Mouse (Mus musculus) stomach, postnatal 0 days (tissue): ENCODE measurements around the gene Fam234b. TPM values are rescaled to one million over a fixed set of nuclear protein-coding genes. Genes with fewer than 3 reads are reported as not detected.

ENCODE experiments used
- ATAC-seq: fragments of 200-750 bp; cut with Nextera tagmentation; 2 replicates; pipeline ENCODE4 v1.8.0; 2017; ENCODE audit not compliant: low FRiP score, low TSS enrichment
- DNase-seq: peaks from one replicate; pipeline ENCODE4 v3.0.0-alpha.2; 2016; ENCODE audit warnings: low spot score
- H3K27ac ChIP-seq: fragments of 300-500 bp; sonication (generic); replicated peaks from 2 replicates; pipeline ENCODE4 v1.5.1; 2014; ENCODE audit warnings: mild to moderate bottlenecking, control low read depth
- H3K27me3 ChIP-seq: fragments of 300-500 bp; sonication (generic); 2 replicates; pipeline ENCODE4 v1.6.1; 2014; ENCODE audit warnings: low read length; ENCODE audit not compliant: control insufficient read depth, insufficient read depth
- H3K36me3 ChIP-seq: fragments of 300-500 bp; sonication (generic); 2 replicates; pipeline ENCODE4 v1.6.1; 2014; ENCODE audit warnings: low read length, mixed read lengths; ENCODE audit not compliant: control insufficient read depth, insufficient read depth
- H3K4me1 ChIP-seq: fragments of 300-500 bp; sonication (generic); replicated peaks from 2 replicates; pipeline ENCODE4 v1.6.1; 2014; ENCODE audit warnings: antibody characterized with exemption; ENCODE audit not compliant: control insufficient read depth, insufficient read depth
- H3K4me2 ChIP-seq: fragments of 300-500 bp; sonication (generic); replicated peaks from 2 replicates; pipeline ENCODE4 v1.6.1; 2014; ENCODE audit warnings: low read depth, mild to moderate bottlenecking, control low read depth, moderate library complexity
- H3K4me3 ChIP-seq: fragments of 300-500 bp; sonication (generic); 2 replicates; pipeline ENCODE4 v1.5.1; 2014; ENCODE audit warnings: low read depth, low read length, control low read depth
- H3K9ac ChIP-seq: fragments of 300-500 bp; sonication (generic); 2 replicates; pipeline ENCODE4 v1.6.1; 2014; ENCODE audit warnings: mild to moderate bottlenecking, low read length, control low read depth, mixed read lengths
- H3K9me3 ChIP-seq: fragments of 300-500 bp; sonication (generic); 2 replicates; pipeline ENCODE4 v1.6.1; 2016; ENCODE audit warnings: low read length; ENCODE audit not compliant: control insufficient read depth
- CTCF ChIP-seq: IDR thresholded peaks from 2 replicates; pipeline ENCODE4 v1.5.1; 2016; ENCODE audit warnings: antibody characterized with exemption, low read depth, mild to moderate bottlenecking, moderate library complexity
- EP300 ChIP-seq: optimal IDR thresholded peaks from 2 replicates; pipeline ENCODE3; 2016; ENCODE audit warnings: antibody characterized with exemption
- WGBS: fragments of 180-500 bp; shearing (Covaris S2); extraction: QIAGEN DNeasy Blood & Tissue Kit; methylation state at CpG from one replicate; pipeline ENCODE4 v1.1.7; 2014; 5-methylcytosine and 5-hydroxymethylcytosine counted together
- polyA plus RNA-seq: library from polyadenylated mRNA; unstranded; fragments of >200 nt; fragmentation: Nextera tagmentation; extraction: Ambion mirVana; gene quantifications from 2 replicates; pipeline ENCODE4 v1.2.1, GENCODE M21; 2015

Gene Fam234b
- polyA plus RNA-seq, 1 experiment from 2014 or later = 12.4 TPM

DNA sequence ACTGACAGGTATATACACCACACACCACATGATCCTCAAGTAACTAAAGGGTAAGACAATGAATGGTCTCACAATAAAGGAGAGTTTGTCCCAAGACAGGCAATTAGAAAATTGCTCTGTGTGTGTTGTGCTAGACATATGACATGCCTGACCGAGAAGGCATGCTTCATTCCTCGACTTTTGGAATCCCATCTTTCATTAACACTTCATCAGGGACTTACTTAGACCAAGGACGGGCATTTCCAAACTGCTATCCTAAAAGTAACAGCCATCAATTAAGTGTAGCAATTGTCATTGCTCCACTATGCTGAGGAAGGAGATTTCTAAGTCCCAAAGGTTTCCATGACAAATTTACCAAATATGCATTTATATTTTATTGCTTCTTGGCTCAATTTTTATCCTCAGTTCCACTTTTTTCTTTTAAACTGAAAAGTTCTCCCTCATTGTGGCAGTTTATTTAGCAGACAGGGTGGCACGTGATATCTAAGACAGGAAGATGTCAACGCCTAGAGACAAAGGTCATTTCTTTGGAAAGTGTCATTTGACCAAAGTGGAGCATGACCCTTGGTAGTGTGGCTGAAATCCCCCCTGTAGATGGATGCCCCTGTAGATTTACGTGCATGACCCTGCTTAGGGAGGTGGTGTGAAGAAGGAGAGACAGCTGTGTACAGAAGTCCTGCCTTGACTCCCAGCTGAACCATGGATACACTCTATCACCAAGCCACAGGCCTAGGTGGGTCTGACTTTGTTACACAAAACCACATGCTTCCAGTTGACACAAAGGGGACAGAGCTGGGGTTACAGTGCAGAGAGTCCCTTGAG is 78.9 kb downstream of the Fam234b start:
- Histone ChIP-seq H3K4me1 (no peaks in the 10 kb centered on the region), H3K9ac (no peak overlapping the region), H3K4me2 (no peak overlapping the region), H3K4me3 (no peak overlapping the region), H3K27me3 (no peaks in the 10 kb centered on the region), H3K9me3 (no peaks in the 10 kb centered on the region), H3K27ac (no peak overlapping the region), H3K36me3 (no peaks in the 10 kb centered on the region)
- no peak for DNase-seq
- TF ChIP-seq CTCF (no peak), EP300 (no peak)
- 72% methylated on average over 6 of the region's 6 CpGs for WGBS
- no peak; the same call in 1 of the 2 replicates for ATAC-seq

DNA sequence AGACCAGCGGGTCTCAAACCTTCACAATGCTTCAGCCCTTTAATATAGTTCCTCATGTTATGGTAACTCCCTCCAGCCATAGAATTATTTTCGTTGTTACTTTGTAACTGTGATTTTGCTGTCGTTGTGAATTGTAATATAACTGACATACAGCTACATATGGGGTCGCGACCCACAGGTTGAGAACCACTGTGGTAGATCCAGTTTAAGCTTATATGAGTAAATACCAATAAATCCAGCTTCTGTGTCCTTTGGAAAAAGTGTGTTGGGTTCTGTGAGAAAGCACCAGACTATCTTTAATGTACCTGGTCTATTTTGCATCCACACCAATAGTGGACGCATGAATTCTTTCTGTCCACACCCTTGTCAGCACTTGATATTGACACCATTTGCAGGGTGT is 80.5 kb downstream of the Fam234b start:
- no peaks in the 10 kb centered on the region for H3K4me1 ChIP-seq
- H3K4me2 ChIP-seq = no peak overlapping the region
- WGBS = 84% methylated on average over 6 of the region's 6 CpGs
- no peak for TF ChIP-seq CTCF
- TF ChIP-seq EP300 = no peak
- DNase-seq (no peak), ATAC-seq (no peak)
- no peaks in the 10 kb centered on the region for H3K9me3 ChIP-seq
- no peaks in the 10 kb centered on the region for H3K27me3 ChIP-seq
- H3K4me3 ChIP-seq = no peak overlapping the region
- H3K36me3 ChIP-seq = no peaks in the 10 kb centered on the region
- no peak overlapping the region for H3K27ac ChIP-seq
- H3K9ac ChIP-seq = no peak overlapping the region

DNA sequence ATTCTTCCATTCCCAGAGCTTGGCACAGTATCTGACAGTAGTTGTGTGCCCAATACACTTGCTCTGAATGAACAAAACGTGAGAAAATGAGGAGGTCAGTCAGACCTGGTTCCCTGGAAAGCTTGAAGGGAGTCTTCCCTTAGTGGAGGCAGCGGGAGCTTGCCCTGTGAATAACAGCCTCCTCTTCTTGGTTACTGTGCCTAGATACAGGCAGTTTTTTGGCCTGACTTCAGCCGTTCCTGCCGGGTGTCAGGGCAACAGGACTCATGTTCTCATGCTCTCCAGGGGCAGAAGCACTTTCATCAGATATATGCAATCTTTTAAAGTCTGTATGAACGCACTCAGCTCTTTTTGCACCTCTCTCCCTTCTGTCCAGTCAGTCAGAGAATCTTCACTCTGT is 81.5 kb downstream of the Fam234b start:
- Histone ChIP-seq H3K4me1 (no peaks in the 10 kb centered on the region), H3K9ac (no peak overlapping the region), H3K9me3 (no peaks in the 10 kb centered on the region), H3K27me3 (no peaks in the 10 kb centered on the region), H3K36me3 (no peaks in the 10 kb centered on the region), H3K4me3 (no peak overlapping the region), H3K4me2 (no peak overlapping the region), H3K27ac (no peak overlapping the region)
- ATAC-seq = no peak
- 54% methylated on average over 5 of the region's 5 CpGs for WGBS
- no peak for DNase-seq
- TF ChIP-seq EP300 = no peak
- no peak for TF ChIP-seq CTCF

DNA sequence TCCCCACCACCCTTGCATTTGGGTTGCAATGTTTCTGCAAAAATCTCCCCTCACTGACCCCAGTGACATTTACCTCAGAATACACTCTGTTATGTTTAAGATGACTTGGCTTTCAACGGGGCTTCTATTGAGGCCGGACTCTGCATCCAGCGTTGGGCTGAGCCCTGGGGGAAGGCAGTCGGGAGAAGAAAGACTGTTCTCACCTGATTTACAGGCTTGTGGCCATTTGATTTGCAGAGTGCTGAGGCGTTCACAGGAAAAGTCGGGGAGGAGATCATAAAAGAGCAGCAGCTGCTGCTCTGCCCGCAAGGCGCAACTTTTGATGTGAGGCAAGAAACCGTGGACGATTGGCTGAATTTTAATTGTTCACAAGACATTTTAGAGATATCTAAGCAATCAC is 82.1 kb downstream of the Fam234b start:
- WGBS = 40% methylated on average over 10 of the region's 10 CpGs
- ATAC-seq = no peak
- Histone ChIP-seq H3K9me3 (no peaks in the 10 kb centered on the region), H3K4me3 (no peak overlapping the region), H3K27ac (no peak overlapping the region), H3K4me2 (no peak overlapping the region), H3K4me1 (no peaks in the 10 kb centered on the region), H3K36me3 (no peaks in the 10 kb centered on the region), H3K9ac (no peak overlapping the region), H3K27me3 (no peaks in the 10 kb centered on the region)
- DNase-seq = no peak
- TF ChIP-seq EP300 (no peak), CTCF (no peak)

DNA sequence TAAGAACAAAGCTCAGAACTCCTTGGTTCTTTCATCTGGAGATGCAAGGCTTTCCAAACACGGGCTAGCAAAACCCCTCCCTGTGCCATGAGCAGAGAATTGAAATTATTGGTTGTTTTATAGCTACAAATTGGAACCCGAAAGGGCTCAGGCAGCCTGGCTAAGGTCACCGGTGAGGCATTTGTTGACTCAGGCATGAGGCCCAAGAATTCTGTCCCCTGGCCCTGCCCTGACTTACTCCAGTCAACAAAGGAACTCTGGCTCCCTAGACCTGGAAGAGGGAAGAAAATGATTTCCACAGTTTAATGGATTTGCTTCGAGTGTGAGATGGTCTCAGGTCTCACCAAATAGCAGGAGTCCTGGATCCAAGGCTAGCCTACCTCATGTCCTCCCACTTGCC is 94.6 kb downstream of the Fam234b start:
- Histone ChIP-seq H3K4me1 (peaks cover 4% of the 10 kb centered on the region), H3K36me3 (no peaks in the 10 kb centered on the region), H3K9me3 (no peaks in the 10 kb centered on the region), H3K9ac (no peak overlapping the region), H3K4me2 (no peak overlapping the region), H3K27me3 (no peaks in the 10 kb centered on the region), H3K4me3 (no peak overlapping the region), H3K27ac (no peak overlapping the region)
- 36% methylated on average over 4 of the region's 4 CpGs for WGBS
- ATAC-seq (peak; percentile 77), DNase-seq (peak; percentile 75)
- TF ChIP-seq CTCF = no peak

DNA sequence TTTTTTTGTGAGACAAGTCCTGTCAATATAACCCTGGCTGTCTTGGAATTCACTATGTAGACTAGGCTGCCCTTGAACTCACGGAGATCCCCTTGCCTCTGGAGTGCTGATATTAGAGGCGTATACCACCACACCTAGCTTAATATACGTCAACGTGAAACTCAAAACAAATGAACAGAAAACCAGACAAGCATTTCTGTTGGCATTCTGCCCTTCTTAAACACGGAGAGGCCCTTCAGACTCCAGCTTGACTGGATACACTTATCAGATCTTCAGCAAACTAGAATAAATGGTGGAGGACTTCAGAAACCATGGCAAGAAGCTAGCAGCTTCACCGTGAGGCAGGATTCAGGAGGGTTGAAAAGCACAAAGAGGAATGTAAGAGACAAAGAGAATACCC is 96.4 kb downstream of the Fam234b start:
- Histone ChIP-seq H3K27ac (peak overlapping the region; percentile 63), H3K27me3 (no peaks in the 10 kb centered on the region), H3K9ac (no peak overlapping the region), H3K4me2 (no peak overlapping the region), H3K9me3 (no peaks in the 10 kb centered on the region), H3K4me3 (no peak overlapping the region), H3K4me1 (peaks cover 4% of the 10 kb centered on the region), H3K36me3 (no peaks in the 10 kb centered on the region)
- 39% methylated on average over 6 of the region's 6 CpGs for WGBS
- TF ChIP-seq CTCF (no peak), EP300 (no peak)
- DNase-seq (no peak), ATAC-seq (no peak)

Other genes starting within 250 kb of the Fam234b start
- gene Apold1, start 216.3 kb upstream of the Fam234b start, polyA plus RNA-seq = 1.5 and 1.8 TPM in 2 replicates
- gene Ddx47, start 186.4 kb upstream of the Fam234b start, polyA plus RNA-seq = 46.0 and 47.7 TPM in 2 replicates
- 9.8 and 13.5 TPM in 2 replicates for gene Gprc5a, start 132.3 kb upstream of the Fam234b start, polyA plus RNA-seq
- 0.07 TPM in 1 of 2 replicates, not detected in the other for gene Gprc5d, start 79.7 kb upstream of the Fam234b start, polyA plus RNA-seq
- gene Hebp1, start within 50 bp of the Fam234b start, polyA plus RNA-seq = 33.7 and 42.3 TPM in 2 replicates
- 0.50 and 0.80 TPM in 2 replicates for gene Gsg1, start 56.4 kb downstream of the Fam234b start, polyA plus RNA-seq
- 3.5 and 4.5 TPM in 2 replicates for gene Pbp2, start 112.4 kb downstream of the Fam234b start, polyA plus RNA-seq
- 88.1 and 105 TPM in 2 replicates for gene Emp1, start 164.6 kb downstream of the Fam234b start, polyA plus RNA-seq